9 mouse cellular contexts compared by ENCODE assay signal in the genomic region with DNA sequence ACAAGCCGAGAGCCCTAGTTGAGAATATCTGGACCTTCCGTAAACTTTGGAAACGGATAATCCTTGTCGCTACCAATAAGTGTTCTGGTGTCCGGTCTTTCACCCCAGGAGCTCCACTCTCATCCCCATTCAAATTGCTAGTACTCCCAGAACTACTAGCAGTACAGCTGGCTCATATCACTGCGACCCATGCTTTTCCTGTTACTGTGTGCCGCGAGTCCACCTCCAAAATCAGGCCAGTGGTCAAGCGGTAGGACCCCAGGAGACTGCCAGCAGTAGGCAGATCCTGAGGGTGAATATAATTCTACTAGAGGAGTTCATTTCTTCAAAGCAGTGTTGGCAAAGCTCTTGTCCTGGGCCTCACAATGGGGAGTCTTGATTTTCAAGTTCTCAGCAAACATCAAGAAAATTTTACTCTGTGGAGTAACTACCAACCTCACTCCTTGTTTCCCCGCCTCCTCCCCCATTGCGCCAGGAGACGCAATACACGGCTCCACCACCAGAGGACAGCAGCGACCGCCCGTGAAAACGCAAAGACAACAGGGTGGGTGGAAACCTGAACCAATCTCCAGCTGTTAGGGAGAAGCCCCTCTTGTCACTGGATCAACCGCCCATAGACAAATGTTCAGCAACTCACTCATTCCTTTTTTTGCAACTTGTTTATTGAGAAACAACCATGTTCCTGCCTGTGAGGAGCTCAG. TPM values are rescaled to one million over a fixed set of nuclear protein-coding genes. Genes with fewer than 3 reads are reported as not detected.
DNase-seq lines count a peak whose midpoint lies in the region; ATAC-seq lines count a peak whose summit lies in the region.
"Had no signal": no experiment of that assay in that cellular context is flagged by ENCODE, and none has a peak within 500 bp of the region (broad histone marks: within the 10 kb centered on the region; RNA-seq: fewer than 3 reads in every experiment).

No protein-coding gene starts in this region.

- H3K4me1 ChIP-seq in hindbrain, embryonic 10.5 days (replicated peaks): peaks cover 76% of the 10 kb centered on the region

- 0 out of 2 replicates have a peak, but pooled peaks have one; percentile 5 for ATAC-seq in frontal cortex, adult (ENCODE audit: low TSS enrichment)

- peak overlapping the region; percentile 92; the same call in 1 of the 2 replicates for H3K4me3 ChIP-seq in hindbrain, embryonic 10.5 days

- DNase-seq in MN1 (ENCODE audit: low spot score): peak; percentile 59
- DNase-seq in cerebellum, adult 9-11 months: peak; percentile 88
- DNase-seq in hindbrain, embryonic 10.5 days (ENCODE audit: low spot score): peak; percentile 90
- DNase-seq in layer of hippocampus, postnatal 14 days (ENCODE audit: low spot score in 2 of 2): peak; percentile 92 to 93
- peak; percentile 93 for DNase-seq in lung, postnatal 14 days
- peak; percentile 86 for DNase-seq in ovary, postnatal 36 days (ENCODE audit: low spot score)
- DNase-seq in thymus, postnatal 36 days: peak; percentile 88 to 94

- 19% methylated on average over 18 of the region's 18 CpGs for WGBS in hindbrain, embryonic 10.5 days

- peaks cover 13% of the 10 kb centered on the region for H3K27me3 ChIP-seq in hindbrain, embryonic 10.5 days (ENCODE audit: insufficient read depth, poor library complexity, severe bottlenecking)

- peaks cover 78% of the 10 kb centered on the region for H3K36me3 ChIP-seq in hindbrain, embryonic 10.5 days

- no peaks in the 10 kb centered on the region for H3K9me3 ChIP-seq in hindbrain, embryonic 10.5 days

- peak overlapping the region; percentile 100; the same call in 1 of the 2 replicates for H3K27ac ChIP-seq in hindbrain, embryonic 10.5 days

RNA-seq across cellular contexts. Expression of a gene that starts 0.7 kb away (rescaled TPM):
- 1.9 and 2.2 TPM in 2 replicates for polyA plus RNA-seq in hindbrain, embryonic 10.5 days (2016; fragmentation: Nextera tagmentation; extraction: Ambion mirVana)
- 10 to 100 TPM; 42.3 to 42.9 TPM for total RNA-seq in layer of hippocampus, postnatal 14 days (2021)

RNA-seq across cellular contexts. Expression of a gene that starts 8.8 kb away (rescaled TPM):
- 7.9 and 9.5 TPM in 2 replicates for polyA plus RNA-seq in hindbrain, embryonic 10.5 days (2016; fragmentation: Nextera tagmentation; extraction: Ambion mirVana)
- 10 to 100 TPM; 31.1 to 31.2 TPM for total RNA-seq in layer of hippocampus, postnatal 14 days (2021)

RNA-seq across cellular contexts. Expression of a gene that starts 36.0 kb away (rescaled TPM):
- 77.7 and 86.3 TPM in 2 replicates for polyA plus RNA-seq in hindbrain, embryonic 10.5 days (2016; fragmentation: Nextera tagmentation; extraction: Ambion mirVana)
- total RNA-seq in layer of hippocampus, postnatal 14 days (2021): 10 to 100 TPM; 30.9 to 42.8 TPM

RNA-seq across cellular contexts. Expression of a gene that starts 49.3 kb away (rescaled TPM):
- polyA plus RNA-seq in hindbrain, embryonic 10.5 days (2016; fragmentation: Nextera tagmentation; extraction: Ambion mirVana): not detected in 2 replicates
- not detected for total RNA-seq in layer of hippocampus, postnatal 14 days (2021)
- polyA plus RNA-seq: macrophage had no signal

Comparison
In these comparisons a context has a peak if more than half of its experiments do, and no peak if none do; other contexts are left out.
1. Peak in every context shown above with its lines: DNase-seq, ATAC-seq, H3K4me3 ChIP-seq and H3K27ac ChIP-seq.